Mouse (Mus musculus) hindlimb bud, embryonic 11.5 days (tissue): ENCODE data around the gene Gm21891.
"Not testable (repeated sequence)": the region's sequence is repeated elsewhere in the genome, so short reads cannot be mapped to it uniquely, and the experiment has no call there.

Experiments
- DNase-seq: peaks from one replicate; pipeline ENCODE4 v3.0.0-alpha.2; 2012; ENCODE audit warnings: low read depth, low spot score; ENCODE audit errors: extremely low spot score

Gm21891 gene

GRCm38 (mm10) chrY:13133392-13133791 is at the start of gene Gm21891:
Gm21891 (minus strand) TSS chrY:13133492.
- not testable (repeated sequence) for DNase-seq

GRCm38 (mm10) chrY:13161668-13162067 is 28.4 kb upstream of the Gm21891 start, which contains the start of gene Gm21425:
Gm21425 (plus strand) TSS chrY:13161968.
- DNase-seq: not testable (repeated sequence)
